21 mouse cellular contexts compared by ENCODE assay signal in genomic region chr6:136866150-136866549, GRCm38 (mm10). TPM values are rescaled to one million over a fixed set of nuclear protein-coding genes. Genes with fewer than 3 reads are reported as not detected.
A peak's percentile ranks its signal among the peaks of the same experiment; 100 is the strongest.
DNase-seq lines count a peak whose midpoint lies in the region; ATAC-seq and TF ChIP-seq lines count a peak whose summit lies in the region.
"Had no signal": no experiment of that assay in that cellular context is flagged by ENCODE, and none has a peak within 500 bp of the region (broad histone marks: within the 10 kb centered on the region; RNA-seq: fewer than 3 reads in every experiment).

No protein-coding gene starts in this region.

- H3K36me3 ChIP-seq in kidney, embryonic 15.5 days = no peaks in the 10 kb centered on the region
- no peaks in the 10 kb centered on the region for H3K36me3 ChIP-seq in lung, embryonic 15.5 days
- no peaks in the 10 kb centered on the region for H3K36me3 ChIP-seq in stomach, embryonic 14.5 days (ENCODE audit: control insufficient read depth, insufficient read depth, low read length)
- no peaks in the 10 kb centered on the region for H3K36me3 ChIP-seq in stomach, postnatal 0 days (ENCODE audit: control insufficient read depth, insufficient read depth, low read length)
- H3K36me3 ChIP-seq: embryonic facial prominence, embryonic 12.5 days; forebrain, embryonic 15.5 days; heart, embryonic 15.5 days; hindbrain, embryonic 10.5 days had no signal

- H3K27ac ChIP-seq in kidney, embryonic 15.5 days = peak overlapping the region; percentile 51; the same call in 1 of the 2 replicates
- H3K27ac ChIP-seq in lung, embryonic 15.5 days = peak overlapping the region; percentile 43
- peak overlapping the region; percentile 48; the same call in 1 of the 2 replicates for H3K27ac ChIP-seq in stomach, embryonic 14.5 days (ENCODE audit: low read length)
- H3K27ac ChIP-seq in stomach, postnatal 0 days (replicated peaks) = peak overlapping the region; percentile 45
- H3K27ac ChIP-seq: embryonic facial prominence, embryonic 12.5 days; forebrain, embryonic 15.5 days; heart, embryonic 15.5 days; hindbrain, embryonic 10.5 days had no signal

- no peak for TF ChIP-seq EP300 in stomach, postnatal 0 days (optimal IDR thresholded peaks at IDR 0.05)

- WGBS in kidney, embryonic 15.5 days = 73% methylated on average over 4 of the region's 4 CpGs
- WGBS in lung, embryonic 15.5 days = 57% methylated on average over 4 of the region's 4 CpGs
- 45% methylated on average over 4 of the region's 4 CpGs for WGBS in stomach, embryonic 14.5 days
- 48% methylated on average over 4 of the region's 4 CpGs for WGBS in stomach, postnatal 0 days

- H3K9me3 ChIP-seq in kidney, embryonic 15.5 days (replicated peaks) = no peaks in the 10 kb centered on the region
- no peaks in the 10 kb centered on the region for H3K9me3 ChIP-seq in lung, embryonic 15.5 days
- H3K9me3 ChIP-seq in stomach, embryonic 14.5 days (ENCODE audit: control insufficient read depth, low read depth, low read length) = no peaks in the 10 kb centered on the region
- no peaks in the 10 kb centered on the region for H3K9me3 ChIP-seq in stomach, postnatal 0 days (ENCODE audit: control insufficient read depth, low read length)
- H3K9me3 ChIP-seq: embryonic facial prominence, embryonic 12.5 days; forebrain, embryonic 15.5 days; heart, embryonic 15.5 days; hindbrain, embryonic 10.5 days had no signal

- H3K27me3 ChIP-seq in kidney, embryonic 15.5 days = no peaks in the 10 kb centered on the region
- no peaks in the 10 kb centered on the region for H3K27me3 ChIP-seq in lung, embryonic 15.5 days
- no peaks in the 10 kb centered on the region for H3K27me3 ChIP-seq in stomach, embryonic 14.5 days (ENCODE audit: control insufficient read depth, insufficient read depth, low read length)
- H3K27me3 ChIP-seq in stomach, postnatal 0 days (ENCODE audit: control insufficient read depth, insufficient read depth, low read length) = no peaks in the 10 kb centered on the region
- H3K27me3 ChIP-seq: embryonic facial prominence, embryonic 12.5 days; forebrain, embryonic 15.5 days; heart, embryonic 15.5 days had no signal

- H3K4me1 ChIP-seq in kidney, embryonic 15.5 days = 0 out of 2 replicates have a peak, but pooled peaks cover 9% of the 10 kb centered on the region
- H3K4me1 ChIP-seq in lung, embryonic 15.5 days = peaks cover 18% of the 10 kb centered on the region
- H3K4me1 ChIP-seq in stomach, embryonic 14.5 days (ENCODE audit: control insufficient read depth, insufficient read depth, low read length) = peaks cover 4% of the 10 kb centered on the region; the same call in 1 of the 2 replicates
- H3K4me1 ChIP-seq in stomach, postnatal 0 days (replicated peaks; ENCODE audit: control insufficient read depth, insufficient read depth) = no peaks in the 10 kb centered on the region; the same call in 1 of the 2 replicates
- H3K4me1 ChIP-seq: embryonic facial prominence, embryonic 12.5 days; forebrain, embryonic 15.5 days; hindbrain, embryonic 10.5 days had no signal

- ATAC-seq in kidney, embryonic 15.5 days (replicated peaks; ENCODE audit: low FRiP score) = no peak
- no peak for ATAC-seq in lung, embryonic 15.5 days (ENCODE audit: borderline replicate concordance, extremely low read depth, low FRiP score, low TSS enrichment)
- ATAC-seq in stomach, embryonic 14.5 days (ENCODE audit: insufficient number of reproducible peaks, insufficient read depth, low FRiP score, low read depth) = peak; percentile 55; the same call in 1 of the 2 replicates
- ATAC-seq in stomach, postnatal 0 days (ENCODE audit: low FRiP score, low TSS enrichment) = peak; percentile 45; the same call in 1 of the 2 replicates
- ATAC-seq: forebrain, embryonic 15.5 days had no signal

- TF ChIP-seq CTCF in stomach, postnatal 0 days (IDR thresholded peaks at IDR 0.05; ENCODE audit: low read depth) = no peak

- intact Hi-C loops in gastrocnemius, postnatal 36 days (cut with DNase I) = no loop called here

- H3K9ac ChIP-seq in kidney, embryonic 15.5 days = no peak overlapping the region
- H3K9ac ChIP-seq in lung, embryonic 15.5 days = no peak overlapping the region
- no peak overlapping the region for H3K9ac ChIP-seq in stomach, embryonic 14.5 days (replicated peaks; ENCODE audit: low read depth, low read length)
- no peak overlapping the region for H3K9ac ChIP-seq in stomach, postnatal 0 days (ENCODE audit: low read length)
- H3K9ac ChIP-seq: embryonic facial prominence, embryonic 12.5 days; forebrain, embryonic 15.5 days; heart, embryonic 15.5 days had no signal

- H3K4me3 ChIP-seq in kidney, embryonic 15.5 days (replicated peaks) = no peak overlapping the region
- H3K4me3 ChIP-seq in lung, embryonic 15.5 days = no peak overlapping the region
- no peak overlapping the region for H3K4me3 ChIP-seq in stomach, embryonic 14.5 days (ENCODE audit: low read depth, low read length)
- no peak overlapping the region for H3K4me3 ChIP-seq in stomach, postnatal 0 days (ENCODE audit: low read depth, low read length)
- H3K4me3 ChIP-seq: embryonic facial prominence, embryonic 12.5 days; forebrain, embryonic 15.5 days; heart, embryonic 15.5 days; hindbrain, embryonic 10.5 days had no signal

- DNase-seq in kidney, postnatal 14 days = no peak
- DNase-seq in lung, postnatal 14 days = no peak
- no peak for DNase-seq in stomach, postnatal 0 days (ENCODE audit: low spot score)
- DNase-seq in gastrocnemius, postnatal 36 days = no peak
- DNase-seq: adrenal gland, postnatal 14 days; cerebellum, adult 11-12 months; cerebellum, adult 9-10 months; cerebellum, postnatal 25 days; heart, adult 18-20 months had no signal

- no peak overlapping the region for H3K4me2 ChIP-seq in kidney, embryonic 15.5 days
- no peak overlapping the region for H3K4me2 ChIP-seq in lung, embryonic 15.5 days
- no peak overlapping the region for H3K4me2 ChIP-seq in stomach, embryonic 14.5 days (replicated peaks; ENCODE audit: low read depth, low read length)
- H3K4me2 ChIP-seq in stomach, postnatal 0 days (replicated peaks; ENCODE audit: low read depth) = no peak overlapping the region
- H3K4me2 ChIP-seq: embryonic facial prominence, embryonic 12.5 days; forebrain, embryonic 15.5 days; heart, embryonic 11.5 days; heart, embryonic 15.5 days had no signal

RNA-seq across cellular contexts. Expression of gene Art4, which starts 8.6 kb away (rescaled TPM):
- 5.2 and 5.9 TPM in 2 replicates for polyA plus RNA-seq in kidney, embryonic 15.5 days (2015; fragmentation: Nextera tagmentation; extraction: Ambion mirVana)
- 6.6 and 7.1 TPM in 2 replicates for polyA plus RNA-seq in lung, embryonic 15.5 days (2015; fragmentation: Nextera tagmentation; extraction: Ambion mirVana)
- polyA plus RNA-seq in stomach, embryonic 14.5 days (2014; fragmentation: Nextera tagmentation; extraction: Ambion mirVana) = 4.4 and 5.5 TPM in 2 replicates
- polyA plus RNA-seq in stomach, postnatal 0 days (2015; fragmentation: Nextera tagmentation; extraction: Ambion mirVana) = 3.2 and 3.3 TPM in 2 replicates
- total RNA-seq in gastrocnemius, postnatal 36 days (2021) = under 1 TPM in 1 of 2 experiments, not detected in 1; 0.13 TPM
- polyA plus RNA-seq: C2C12 had no signal

RNA-seq across cellular contexts. Expression of gene Mgp, which starts 9.5 kb away (rescaled TPM):
- 210 and 216 TPM in 2 replicates for polyA plus RNA-seq in kidney, embryonic 15.5 days (2015; fragmentation: Nextera tagmentation; extraction: Ambion mirVana)
- 918 and 931 TPM in 2 replicates for polyA plus RNA-seq in lung, embryonic 15.5 days (2015; fragmentation: Nextera tagmentation; extraction: Ambion mirVana)
- 229 and 247 TPM in 2 replicates for polyA plus RNA-seq in stomach, embryonic 14.5 days (2014; fragmentation: Nextera tagmentation; extraction: Ambion mirVana)
- 392 and 473 TPM in 2 replicates for polyA plus RNA-seq in stomach, postnatal 0 days (2015; fragmentation: Nextera tagmentation; extraction: Ambion mirVana)
- 10 to 100 TPM; 72.6 to 84.1 TPM for total RNA-seq in gastrocnemius, postnatal 36 days (2021)
- total RNA-seq: MEL had no signal

RNA-seq across cellular contexts. Expression of gene Smco3, which starts 30.9 kb away (rescaled TPM):
- polyA plus RNA-seq in kidney, embryonic 15.5 days (2015; fragmentation: Nextera tagmentation; extraction: Ambion mirVana) = 1.7 and 2.3 TPM in 2 replicates
- polyA plus RNA-seq in lung, embryonic 15.5 days (2015; fragmentation: Nextera tagmentation; extraction: Ambion mirVana) = 2.5 and 2.9 TPM in 2 replicates
- polyA plus RNA-seq in stomach, embryonic 14.5 days (2014; fragmentation: Nextera tagmentation; extraction: Ambion mirVana) = 1.9 and 2.3 TPM in 2 replicates
- polyA plus RNA-seq in stomach, postnatal 0 days (2015; fragmentation: Nextera tagmentation; extraction: Ambion mirVana) = 0.56 and 0.63 TPM in 2 replicates
- under 1 TPM; 0.15 to 0.69 TPM for total RNA-seq in gastrocnemius, postnatal 36 days (2021)
- total RNA-seq: heart, adult 18-20 months; heart, postnatal 25 days; MEL had no signal
- polyA plus RNA-seq: forebrain, embryonic 11.5 days; forebrain, embryonic 15.5 days; heart, embryonic 11.5 days; heart, embryonic 15.5 days; hindbrain, embryonic 10.5 days had no signal

RNA-seq across cellular contexts. Expression of gene Wbp11, which starts 38.1 kb away (rescaled TPM):
- 112 and 120 TPM in 2 replicates for polyA plus RNA-seq in kidney, embryonic 15.5 days (2015; fragmentation: Nextera tagmentation; extraction: Ambion mirVana)
- 97.8 and 101 TPM in 2 replicates for polyA plus RNA-seq in lung, embryonic 15.5 days (2015; fragmentation: Nextera tagmentation; extraction: Ambion mirVana)
- polyA plus RNA-seq in stomach, embryonic 14.5 days (2014; fragmentation: Nextera tagmentation; extraction: Ambion mirVana) = 103 and 109 TPM in 2 replicates
- polyA plus RNA-seq in stomach, postnatal 0 days (2015; fragmentation: Nextera tagmentation; extraction: Ambion mirVana) = 39.8 and 42.8 TPM in 2 replicates
- 10 to 100 TPM; 43.3 to 45.5 TPM for total RNA-seq in gastrocnemius, postnatal 36 days (2021)

RNA-seq across cellular contexts. Expression of gene BC049715, which starts 38.7 kb away (rescaled TPM):
- 2.1 and 2.8 TPM in 2 replicates for polyA plus RNA-seq in kidney, embryonic 15.5 days (2015; fragmentation: Nextera tagmentation; extraction: Ambion mirVana)
- 2.0 and 2.1 TPM in 2 replicates for polyA plus RNA-seq in lung, embryonic 15.5 days (2015; fragmentation: Nextera tagmentation; extraction: Ambion mirVana)
- polyA plus RNA-seq in stomach, embryonic 14.5 days (2014; fragmentation: Nextera tagmentation; extraction: Ambion mirVana) = 1.7 and 2.5 TPM in 2 replicates
- 0.46 and 0.96 TPM in 2 replicates for polyA plus RNA-seq in stomach, postnatal 0 days (2015; fragmentation: Nextera tagmentation; extraction: Ambion mirVana)
- total RNA-seq in gastrocnemius, postnatal 36 days (2021) = under 1 TPM; 0.07 to 0.20 TPM

Comparison
In these comparisons a context has a peak if more than half of its experiments do, and no peak if none do; other contexts are left out.
1. ATAC-seq: peak in stomach, embryonic 14.5 days (single experiment) and stomach, postnatal 0 days (single experiment); none in kidney, embryonic 15.5 days (single experiment) and lung, embryonic 15.5 days (single experiment).
2. Peak in every context shown above with its lines, with median percentiles within 50 percentile points of each other: H3K27ac ChIP-seq.